Mouse (Mus musculus) kidney, postnatal 25 days (tissue): Measurements from ENCODE around the gene Akr1a1.
A peak's percentile ranks its signal among the peaks of the same experiment; 100 is the strongest.
"Not testable (repeated sequence)": the region's sequence is repeated elsewhere in the genome, so short reads cannot be mapped to it uniquely, and the experiment has no call there.

Source experiments
- DNase-seq, 2 experiments: peaks; one replicate each; pipeline ENCODE4 v3.0.0; 2021; ENCODE audit warnings: mixed read lengths in 2 of 2

Gene Akr1a1

GRCm38 (mm10) chr4:116650924-116651796 lies at the start of gene Akr1a1:
TSS of gene Akr1a1 (minus strand) at chr4:116651680.
- peak; percentile 94 to 96 for DNase-seq

GRCm38 (mm10) chr4:116700964-116701363 lies 49.5 kb upstream of the Akr1a1 start:
- DNase-seq, result no peak

DNA sequence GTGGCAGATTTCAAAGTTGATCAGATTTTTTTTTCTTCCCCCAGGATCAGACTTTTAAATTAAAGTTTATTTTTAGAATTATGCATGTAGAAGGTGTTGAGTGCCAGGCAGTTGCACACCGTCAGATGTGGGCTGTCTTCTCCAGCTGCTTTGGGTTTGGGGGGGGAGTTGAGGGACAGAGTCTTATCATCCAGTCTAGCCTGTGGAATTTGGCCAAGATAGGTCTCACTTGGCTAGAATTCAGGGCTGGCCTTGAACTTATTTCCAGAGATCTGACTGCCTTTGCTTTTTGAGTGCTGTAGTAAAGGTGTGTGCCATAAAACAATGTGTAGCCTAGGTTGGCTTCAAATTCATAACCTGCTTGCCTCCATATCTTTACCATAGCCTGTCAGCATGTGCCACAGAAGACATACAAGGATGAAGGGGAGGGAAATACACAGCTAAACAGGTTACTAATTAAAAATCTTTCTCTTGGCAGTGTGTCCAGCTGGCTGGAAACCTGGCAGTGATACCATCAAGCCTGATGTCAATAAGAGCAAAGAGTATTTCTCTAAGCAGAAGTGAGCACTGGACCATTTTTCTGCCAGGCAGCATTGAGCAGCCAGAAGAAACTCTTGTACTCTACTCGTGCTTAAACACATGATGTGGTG lies 47.3 kb upstream of the Akr1a1 start:
- DNase-seq, result peak; percentile 60 to 67

GRCm38 (mm10) chr4:116693785-116694184 lies 42.3 kb upstream of the Akr1a1 start:
- DNase-seq, result no peak

DNA sequence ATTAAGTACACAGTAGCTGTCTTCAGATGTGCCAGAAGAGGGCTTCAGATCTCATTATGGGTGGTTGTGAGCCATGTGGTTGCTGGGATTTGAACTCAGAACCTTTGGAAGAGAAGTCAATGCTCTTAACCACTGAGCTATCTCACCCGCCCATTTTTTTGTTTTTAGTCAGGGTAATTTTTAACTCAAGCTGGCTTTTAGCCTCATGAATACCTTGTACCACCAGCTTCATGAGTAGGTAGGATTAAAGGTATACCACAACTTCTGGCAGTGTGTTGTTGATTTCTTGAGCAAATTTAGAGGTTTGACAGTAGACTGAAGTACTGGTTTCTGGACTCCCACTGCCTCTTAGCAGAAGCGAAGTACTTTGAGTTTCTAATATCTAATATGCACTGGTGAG lies 40.7 kb upstream of the Akr1a1 start:
- DNase-seq, result no peak

DNA sequence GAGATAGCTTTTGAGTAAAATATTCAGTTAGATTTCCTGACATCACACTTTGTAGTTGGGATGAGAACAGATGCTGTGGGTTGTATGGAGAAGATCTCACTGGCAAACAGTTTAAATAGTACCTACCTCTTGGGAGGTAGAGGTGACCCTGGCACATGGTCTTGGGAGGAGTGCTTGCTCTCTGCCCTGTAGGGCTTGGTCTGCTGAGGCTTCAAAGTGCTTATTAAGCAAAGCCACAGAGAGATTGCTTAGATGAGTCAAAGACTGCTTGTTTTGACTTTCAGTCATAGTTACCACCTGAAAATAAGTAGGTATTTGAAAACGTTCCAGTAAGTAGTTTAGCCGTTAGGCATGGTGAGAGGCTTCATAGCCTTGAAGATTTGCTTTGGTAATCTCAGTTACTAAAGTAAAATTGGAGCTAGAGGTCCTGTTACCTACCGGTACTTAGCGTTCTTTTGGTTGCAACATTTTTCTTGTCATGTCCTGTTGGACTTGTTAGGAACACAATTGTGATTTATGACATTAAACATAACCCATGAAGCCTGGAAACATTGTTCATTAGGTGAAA lies 37.9 kb upstream of the Akr1a1 start:
- DNase-seq, result peak; percentile 40 to 84

DNA sequence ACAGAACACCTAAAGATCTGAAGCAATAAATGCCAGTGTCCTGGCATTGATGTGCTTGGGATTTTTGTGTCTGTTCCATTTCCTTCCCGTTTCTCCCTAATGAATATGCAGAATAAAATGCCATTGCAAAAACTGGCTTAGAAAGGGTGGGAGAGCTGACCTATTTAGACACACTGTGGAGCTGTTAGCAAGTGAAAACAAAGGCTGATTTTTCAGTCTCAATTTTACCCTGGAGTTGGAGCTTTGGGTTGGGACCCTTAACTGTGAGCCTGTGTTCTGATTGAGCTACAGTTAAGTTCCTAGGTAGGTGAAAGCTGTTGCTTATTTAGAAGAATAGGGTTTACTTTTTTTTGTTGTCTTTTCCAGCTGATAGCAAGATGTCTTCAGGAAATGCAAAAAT lies 35.6 kb upstream of the Akr1a1 start:
- DNase-seq, result no peak

DNA sequence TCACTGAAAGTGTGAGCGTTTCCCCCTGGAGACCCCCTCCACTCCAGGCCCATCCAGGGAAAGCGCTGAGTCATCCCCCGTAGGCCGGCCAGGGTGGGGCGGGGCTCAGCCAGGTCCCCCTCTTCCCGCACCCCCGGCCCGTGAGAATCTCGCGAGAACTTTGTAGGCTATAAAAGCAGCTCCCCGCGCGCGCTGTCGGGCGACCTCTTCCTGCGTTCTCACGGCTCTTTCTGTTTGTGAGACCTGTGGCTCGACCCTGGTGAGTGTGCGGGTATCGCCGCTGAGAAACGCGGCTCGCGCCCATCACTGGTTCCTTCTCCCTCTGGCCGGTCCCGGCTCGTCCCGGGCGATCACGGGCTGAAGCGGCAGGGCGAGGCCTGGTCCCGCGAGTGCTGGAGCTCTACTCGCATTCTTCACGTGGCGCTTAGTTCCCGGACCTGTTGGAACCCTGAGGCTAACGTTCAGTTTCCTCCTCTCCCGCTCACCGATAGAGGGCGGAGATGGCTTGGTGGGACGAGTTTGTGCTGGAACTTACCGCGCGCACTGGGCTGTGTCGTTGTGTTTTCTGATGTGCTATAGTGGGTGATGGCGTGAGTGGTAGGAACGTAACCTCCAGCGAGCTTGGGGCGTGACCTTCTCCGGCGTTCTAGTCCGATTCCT lies 34.1 kb upstream of the Akr1a1 start, which contains the start of gene Prdx1:
Gene Prdx1, plus strand, starts transcription at position 143 of the 660 bp plus-strand sequence.
- peak; percentile 95 to 97 for DNase-seq

GRCm38 (mm10) chr4:116684665-116685064 lies 33.2 kb upstream of the Akr1a1 start:
- no peak for DNase-seq

DNA sequence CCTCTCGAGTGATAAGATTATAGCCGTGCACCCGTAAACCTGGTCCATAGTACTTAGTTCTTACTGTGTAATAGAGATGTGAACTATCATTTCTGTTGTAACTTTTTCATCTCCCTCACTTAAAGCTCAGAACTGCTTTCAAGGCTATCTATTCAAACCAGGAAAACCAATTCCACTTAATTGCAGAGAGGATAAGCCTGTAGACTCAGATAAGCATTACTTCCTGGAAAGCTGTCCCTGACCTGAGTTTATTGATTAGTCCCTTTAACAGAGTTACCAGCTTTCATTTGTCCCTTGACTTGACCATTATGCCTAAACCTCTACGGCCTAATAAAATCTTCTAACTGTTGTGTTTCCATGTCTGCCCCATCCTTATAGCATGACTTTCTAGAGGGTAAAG lies 32.5 kb upstream of the Akr1a1 start:
- no peak for DNase-seq

GRCm38 (mm10) chr4:116680521-116680920 lies 29.0 kb upstream of the Akr1a1 start:
- not testable (repeated sequence) for DNase-seq

DNA sequence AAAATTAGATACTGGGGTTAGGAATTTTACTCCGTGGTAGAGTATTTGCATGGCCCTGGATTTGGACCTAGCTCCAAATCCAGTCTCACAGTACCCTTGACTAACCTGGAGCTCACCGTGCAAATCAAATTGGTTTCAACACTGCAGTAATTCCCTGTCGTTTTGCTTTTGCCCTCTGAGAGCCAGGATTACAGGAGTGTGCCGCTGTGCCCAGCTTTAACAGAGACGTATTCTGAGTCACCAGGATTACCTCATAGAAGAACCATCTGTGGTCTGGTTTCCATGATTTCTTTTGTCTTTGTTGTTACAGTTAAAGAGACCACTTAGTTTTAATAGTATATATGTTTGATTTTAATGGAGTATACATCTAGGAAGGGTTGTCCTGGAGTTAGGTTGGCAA lies 27.7 kb upstream of the Akr1a1 start:
- no peak for DNase-seq

DNA sequence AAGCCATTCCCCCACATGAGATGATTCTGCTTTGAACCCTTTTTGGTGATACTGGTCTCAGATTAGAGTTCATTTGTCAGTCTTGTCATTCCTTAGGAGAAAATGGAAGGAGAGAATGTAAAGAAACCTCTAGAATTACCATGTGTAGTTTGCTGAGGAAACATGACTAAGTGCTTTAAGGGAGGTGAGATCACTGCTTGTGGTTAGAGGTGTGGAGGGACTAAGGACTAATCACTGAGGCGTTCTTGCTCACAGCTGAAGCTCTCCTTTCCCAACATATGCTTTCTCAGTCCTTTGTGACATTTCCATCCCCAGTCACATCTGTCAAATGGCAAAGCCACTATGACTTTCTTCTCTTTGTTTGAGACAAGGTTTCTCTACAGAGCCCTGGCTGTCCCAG lies 26.3 kb upstream of the Akr1a1 start:
- no peak for DNase-seq

GRCm38 (mm10) chr4:116676027-116676426 lies 24.5 kb upstream of the Akr1a1 start:
- no peak for DNase-seq

GRCm38 (mm10) chr4:116674761-116675160 lies 23.3 kb upstream of the Akr1a1 start:
- not testable (repeated sequence) for DNase-seq

DNA sequence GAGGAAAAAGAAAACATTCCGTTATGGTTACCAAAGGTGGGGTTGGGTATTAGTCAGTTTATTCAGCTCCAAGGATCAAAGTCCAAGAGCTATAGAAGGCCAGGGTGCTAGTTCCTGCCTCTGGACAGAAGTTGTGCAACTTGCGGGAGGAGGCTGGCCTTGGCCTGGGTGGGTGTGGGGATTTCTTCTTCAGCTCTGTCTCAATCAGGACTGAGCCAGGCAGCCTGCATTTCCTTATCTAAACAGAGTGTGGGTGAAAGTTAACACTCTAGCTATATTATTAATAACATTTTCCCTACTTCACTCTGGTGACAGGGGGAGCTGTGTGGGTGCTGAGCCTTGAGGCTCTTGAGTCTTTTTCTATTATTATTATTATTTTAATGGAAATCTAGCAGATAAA lies 21.3 kb upstream of the Akr1a1 start:
- DNase-seq, result peak; percentile 36 to 79

GRCm38 (mm10) chr4:116669291-116669690 lies 17.8 kb upstream of the Akr1a1 start:
- peak; percentile 57 to 59 for DNase-seq

DNA sequence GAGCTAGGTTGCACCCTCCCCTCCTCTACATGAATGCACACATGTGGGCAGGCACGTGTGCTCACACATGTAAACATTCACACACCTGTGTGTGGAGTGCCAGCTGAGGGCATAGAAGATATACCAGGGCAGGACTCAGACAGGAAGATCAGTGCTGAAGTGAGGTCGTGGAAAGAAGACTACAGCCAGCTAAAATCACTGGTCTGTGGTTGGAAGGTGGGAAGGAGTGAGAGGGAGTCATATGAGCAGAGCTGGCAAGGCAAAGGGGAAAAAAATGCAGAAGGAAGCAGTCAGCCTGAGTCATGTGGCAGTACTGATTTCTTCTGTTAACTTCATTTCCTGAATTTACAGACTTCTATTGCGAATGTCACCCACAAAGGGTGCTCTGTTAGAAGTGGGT lies 16.7 kb upstream of the Akr1a1 start:
- DNase-seq, result peak; percentile 25 to 64

DNA sequence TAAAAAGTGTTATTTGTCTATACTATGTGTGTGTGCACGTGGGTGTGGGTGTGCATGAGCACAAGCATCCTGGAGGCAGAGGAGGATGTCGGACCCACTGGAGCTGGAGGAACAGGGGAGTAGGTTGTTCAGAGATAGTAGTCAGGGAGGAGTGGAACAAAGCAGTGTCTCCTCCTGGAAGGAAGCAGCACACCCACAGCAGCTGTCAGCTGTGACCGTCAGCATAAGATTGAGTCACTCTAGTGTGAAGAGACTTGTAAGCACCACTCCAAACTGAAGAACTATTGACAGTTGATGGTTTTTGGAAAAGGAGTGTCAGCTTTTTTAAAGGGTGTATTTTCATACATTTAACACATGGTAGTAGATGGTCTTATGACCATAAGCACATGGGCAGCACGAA lies 15.1 kb upstream of the Akr1a1 start:
- DNase-seq, result no peak

DNA sequence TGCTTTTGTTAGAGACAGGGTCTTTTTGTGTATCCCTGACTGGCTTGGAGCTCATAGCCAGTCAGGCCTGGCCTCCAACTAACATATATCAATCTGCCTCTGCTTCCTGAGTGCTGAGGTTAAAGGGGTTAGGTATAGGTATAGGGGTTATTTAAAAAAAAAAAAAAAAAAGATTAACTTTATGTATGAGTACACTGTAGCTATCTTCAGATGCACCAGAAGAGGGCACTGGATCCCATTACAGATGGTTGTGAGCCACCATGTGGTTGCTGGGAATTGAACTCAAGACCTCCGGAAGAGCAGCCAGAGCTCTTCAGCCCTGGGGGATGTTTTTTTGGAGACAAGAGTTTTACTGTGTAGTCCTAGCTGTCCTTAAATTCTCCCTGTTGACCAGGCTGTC lies 10.5 kb upstream of the Akr1a1 start:
- no peak for DNase-seq

GRCm38 (mm10) chr4:116660829-116661228 lies 9.3 kb upstream of the Akr1a1 start:
- DNase-seq, result peak; percentile 29 to 59

GRCm38 (mm10) chr4:116659916-116660315 lies 8.4 kb upstream of the Akr1a1 start:
- not testable (repeated sequence) for DNase-seq

- DNase-seq, result peak; percentile 77 to 80
These were observed 8.0 kb upstream of the Akr1a1 start for GRCm38 (mm10) chr4:116659474-116659873.
